Mouse (Mus musculus) brain, embryonic 14.5 days (tissue): ENCODE results near the gene Cox10. TPM values are rescaled to one million over a fixed set of nuclear protein-coding genes. Genes with fewer than 3 reads are reported as not detected.

Experiments used
- DNase-seq: peaks from one replicate; pipeline ENCODE4 v3.0.0-alpha.2; 2011; ENCODE audit warnings: low read depth
- CTCF ChIP-seq: fragments of 200-500 bp; IDR thresholded peaks from 2 replicates; pipeline ENCODE4 v1.5.1; 2012; ENCODE audit warnings: inconsistent platforms, mild to moderate bottlenecking, moderate library complexity, borderline replicate concordance; ENCODE audit not compliant: insufficient read depth, insufficient read length; ENCODE audit errors: extremely low read depth
- POLR2A ChIP-seq: fragments of 200-500 bp; IDR thresholded peaks from 2 replicates; pipeline ENCODE4 v1.6.1; 2012; ENCODE audit warnings: mild to moderate bottlenecking, inconsistent platforms, borderline replicate concordance; ENCODE audit not compliant: poor library complexity, insufficient read depth, insufficient read length, severe bottlenecking; ENCODE audit errors: extremely low read depth
- polyA plus RNA-seq: library from polyadenylated mRNA; depleted of rRNA; stranded (reverse); fragments of >200 nt; gene quantifications from 2 replicates; pipeline ENCODE4 v1.2.3, GENCODE M21; 2012

The Cox10 gene
- polyA plus RNA-seq, 1 experiment: 16.8 TPM

DNA sequence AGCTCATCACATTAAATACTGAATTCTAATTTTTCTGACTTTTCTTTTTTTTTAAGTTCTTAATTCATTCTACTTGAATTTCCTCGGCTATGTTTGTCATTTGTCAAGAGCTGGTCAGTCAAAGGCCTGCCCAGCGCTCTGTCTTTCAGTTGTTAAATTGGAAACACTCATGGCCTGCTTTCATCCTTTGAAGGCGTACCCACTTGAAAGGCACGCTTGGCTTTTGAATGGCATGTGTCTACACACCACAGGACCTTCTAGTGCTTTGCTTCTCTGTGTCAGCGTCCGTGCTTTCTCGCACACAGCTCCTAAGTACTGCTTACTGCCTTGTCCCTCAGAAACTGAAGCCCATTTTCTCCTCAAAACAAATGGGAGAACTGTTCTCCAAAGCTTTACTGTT is 38.0 kb downstream of the Cox10 start:
- peak; percentile 48 for DNase-seq
- TF ChIP-seq POLR2A (no peak), CTCF (no peak)

DNA sequence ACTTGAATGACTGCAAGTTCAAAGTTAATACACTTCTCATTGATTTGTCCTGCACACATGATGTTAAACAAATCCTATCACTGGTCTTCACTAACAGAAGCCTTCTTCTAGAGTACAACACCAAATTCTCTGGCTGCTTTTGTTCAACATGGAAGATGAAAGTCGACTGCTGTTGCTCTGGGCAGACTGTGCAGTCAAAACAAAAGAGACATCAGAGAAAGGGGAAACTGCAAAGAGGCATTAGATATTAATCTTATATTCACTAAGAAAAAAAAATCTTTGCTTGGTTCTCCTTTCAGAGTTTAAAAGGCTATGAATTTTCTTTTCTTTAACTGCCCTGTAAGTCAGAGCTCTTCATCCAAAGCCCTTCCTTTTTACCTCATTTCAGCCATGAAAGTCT is 39.7 kb downstream of the Cox10 start:
- no peak for DNase-seq
- no peak for TF ChIP-seq CTCF
- TF ChIP-seq POLR2A: no peak

DNA sequence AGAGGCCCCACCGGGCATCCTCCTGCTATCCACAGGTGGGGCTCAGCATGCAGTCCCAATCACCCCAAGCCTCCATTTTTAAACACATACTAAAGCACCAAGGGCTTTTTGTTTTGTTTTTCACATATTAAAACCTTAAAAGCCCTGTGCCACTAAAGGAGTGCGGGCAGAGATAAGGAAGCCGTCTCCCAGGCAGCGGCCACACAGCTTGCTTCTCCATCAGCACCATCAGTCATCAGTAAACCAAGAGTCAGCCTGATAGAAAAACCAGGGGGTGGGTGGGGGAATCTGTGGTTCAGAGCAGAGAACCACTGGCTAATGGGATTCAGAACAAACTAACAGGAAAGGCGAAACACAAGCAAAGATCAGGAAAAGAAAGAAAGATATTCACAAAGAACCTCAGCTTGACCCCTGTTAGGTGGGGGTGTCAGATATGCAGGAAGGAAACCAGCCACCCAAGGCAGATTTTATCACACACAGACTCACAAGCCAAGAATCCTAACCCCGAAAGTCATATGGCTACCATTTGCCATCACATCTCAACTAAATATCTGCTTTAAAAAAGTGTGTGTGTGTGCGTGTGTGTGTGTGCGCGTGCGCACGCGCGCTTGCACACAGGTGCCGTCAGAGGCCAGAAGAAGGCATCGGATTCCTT is 41.7 kb downstream of the Cox10 start:
- DNase-seq: no peak
- TF ChIP-seq POLR2A: no peak
- no peak for TF ChIP-seq CTCF

DNA sequence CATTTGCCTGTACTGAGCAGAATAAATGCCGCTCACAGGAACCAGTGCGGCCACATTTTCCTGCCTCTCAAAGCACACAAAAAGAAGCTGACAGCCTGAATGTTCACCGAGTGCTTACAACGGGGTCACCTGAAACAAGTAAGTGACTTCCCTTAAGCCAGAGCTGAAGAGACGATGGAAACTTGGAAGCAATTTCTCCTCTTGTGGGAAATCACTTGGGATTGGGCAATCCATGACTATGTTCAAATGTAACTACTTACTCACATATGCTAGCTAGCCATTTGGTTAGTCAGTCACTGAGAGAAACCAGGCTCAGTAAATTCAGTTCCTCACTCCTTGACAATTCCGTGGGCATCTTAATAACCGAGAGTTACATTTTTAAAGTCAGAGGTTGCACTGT is 43.0 kb downstream of the Cox10 start:
- no peak for TF ChIP-seq POLR2A
- no peak for TF ChIP-seq CTCF
- DNase-seq: no peak

DNA sequence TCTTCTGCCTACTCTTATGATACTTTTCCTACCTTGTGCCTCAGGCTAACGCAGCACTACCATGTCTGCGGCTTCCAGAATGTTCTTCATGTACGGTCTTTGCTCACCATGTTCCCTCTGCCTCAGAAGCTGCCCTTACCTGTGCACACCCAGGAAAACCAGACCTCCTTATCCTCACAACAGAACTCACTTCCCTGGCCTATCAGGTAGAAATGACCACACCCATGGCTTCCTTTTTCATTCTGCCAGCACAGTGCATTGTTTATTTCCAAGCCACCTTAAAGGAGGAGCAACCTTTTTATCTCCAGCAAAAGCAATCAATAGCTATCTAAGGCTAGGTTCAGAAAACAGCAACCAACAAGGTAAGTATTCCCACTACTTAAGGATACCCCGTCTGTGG is 43.6 kb downstream of the Cox10 start:
- DNase-seq: no peak
- TF ChIP-seq POLR2A (no peak), CTCF (no peak)

DNA sequence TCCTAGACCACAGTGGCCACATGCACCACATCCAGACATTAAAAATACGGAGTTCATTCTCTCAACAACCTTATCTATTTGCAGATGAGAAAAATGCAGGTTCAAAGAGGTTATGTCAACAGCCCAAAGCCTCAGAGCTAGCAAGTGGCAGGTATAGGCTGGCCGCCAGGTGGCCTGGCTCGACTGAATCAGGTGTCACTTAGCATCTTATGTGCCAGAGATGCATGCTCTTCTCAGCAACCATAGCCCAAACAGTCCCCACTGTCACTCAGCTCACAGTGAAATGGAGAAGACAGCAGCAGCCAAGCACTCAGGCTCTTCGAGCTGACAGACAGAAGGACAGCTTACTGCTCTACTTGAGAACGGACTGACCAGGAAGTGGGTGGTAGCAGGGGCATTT is 44.6 kb downstream of the Cox10 start:
- DNase-seq: no peak
- TF ChIP-seq CTCF (no peak), POLR2A (no peak)

DNA sequence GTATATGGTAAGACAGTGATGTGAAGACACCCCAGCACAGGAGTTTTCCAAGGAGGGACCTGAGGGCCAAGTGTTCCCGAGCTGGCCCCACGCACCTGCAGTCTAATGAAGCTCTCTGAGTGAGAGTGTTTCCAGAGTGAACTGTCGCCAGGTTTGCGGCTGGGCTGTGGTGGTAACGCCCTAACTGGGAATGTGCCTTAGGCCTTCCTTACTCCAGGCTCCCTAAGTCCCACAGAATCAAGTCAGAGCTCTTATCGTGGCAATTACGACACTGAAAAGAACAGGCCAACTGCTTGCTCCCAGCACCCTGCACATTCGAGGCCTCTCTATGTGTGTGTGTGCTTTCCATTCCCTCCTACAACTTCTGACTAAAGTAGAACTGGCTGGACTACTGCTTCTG is 51.8 kb downstream of the Cox10 start:
- DNase-seq: no peak
- TF ChIP-seq CTCF (no peak), POLR2A (no peak)

DNA sequence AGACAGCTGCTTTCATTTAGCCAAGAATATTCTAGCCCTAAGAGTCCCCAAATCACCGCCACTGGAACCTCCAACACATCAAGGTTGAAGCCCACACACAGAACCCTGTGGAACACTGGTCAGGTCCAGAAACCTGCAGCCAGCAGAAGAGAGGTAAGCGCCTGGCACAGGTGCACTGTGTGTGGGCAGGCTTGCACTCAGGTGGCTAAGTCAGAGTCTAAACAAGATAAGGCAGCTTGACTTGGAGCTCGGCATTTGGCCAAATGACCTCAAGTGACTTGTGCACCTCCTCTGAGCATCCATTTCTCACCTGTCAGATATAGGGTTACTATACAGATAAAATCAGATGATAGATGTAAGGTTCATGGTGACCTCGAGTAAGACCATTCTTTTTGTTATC is 53.4 kb downstream of the Cox10 start:
- TF ChIP-seq POLR2A (no peak), CTCF (no peak)
- DNase-seq: no peak

DNA sequence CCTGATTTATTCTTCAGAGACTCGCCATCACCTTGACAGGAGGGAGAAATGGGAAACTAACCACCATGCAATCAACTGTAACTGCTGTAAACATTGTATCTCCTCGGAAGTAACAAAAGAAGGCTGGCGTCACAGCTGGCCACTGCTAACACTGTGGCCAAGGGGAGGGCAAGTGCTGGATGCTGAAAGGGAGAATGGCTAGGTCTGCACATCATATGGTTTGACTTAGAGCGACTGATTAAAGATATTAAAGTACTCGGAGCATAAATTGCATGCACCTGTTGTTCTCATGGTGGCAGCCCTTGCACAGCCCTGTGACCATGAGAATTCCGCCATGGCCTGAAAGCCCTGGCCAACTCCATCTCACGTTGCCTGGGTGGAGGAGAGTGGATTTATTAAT is 54.7 kb downstream of the Cox10 start:
- TF ChIP-seq POLR2A: no peak
- no peak for TF ChIP-seq CTCF
- no peak for DNase-seq

DNA sequence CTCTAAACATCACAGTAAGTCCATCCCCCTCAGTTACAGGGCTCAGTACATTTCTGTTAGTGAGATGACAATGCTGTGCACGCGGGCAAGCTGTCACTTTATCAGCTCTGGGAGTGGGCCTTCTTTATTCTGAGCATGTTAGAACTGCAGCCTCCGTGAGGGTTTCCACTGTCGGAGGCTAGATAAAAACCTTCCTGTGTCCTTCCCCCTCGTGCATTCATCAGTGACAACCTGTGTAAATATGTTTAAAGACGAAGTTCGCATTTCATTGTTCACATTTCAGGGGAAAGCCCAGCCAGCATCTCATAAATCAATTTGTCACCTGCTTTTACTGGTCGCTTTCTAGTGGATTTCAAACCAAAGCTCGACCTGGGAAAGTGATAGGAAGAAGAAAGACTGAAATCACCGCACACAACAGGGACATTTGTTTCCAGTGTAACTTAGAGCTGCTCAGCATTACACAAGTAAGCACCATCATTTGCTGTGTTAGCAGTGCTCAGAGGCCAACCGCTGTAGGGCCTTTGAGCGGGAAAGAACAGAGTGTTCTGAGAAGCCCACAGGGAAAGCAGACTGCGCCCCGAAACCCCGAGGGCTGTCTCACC is 55.8 kb downstream of the Cox10 start:
- peak; percentile 64 for DNase-seq
- TF ChIP-seq POLR2A (no peak), CTCF (no peak)

DNA sequence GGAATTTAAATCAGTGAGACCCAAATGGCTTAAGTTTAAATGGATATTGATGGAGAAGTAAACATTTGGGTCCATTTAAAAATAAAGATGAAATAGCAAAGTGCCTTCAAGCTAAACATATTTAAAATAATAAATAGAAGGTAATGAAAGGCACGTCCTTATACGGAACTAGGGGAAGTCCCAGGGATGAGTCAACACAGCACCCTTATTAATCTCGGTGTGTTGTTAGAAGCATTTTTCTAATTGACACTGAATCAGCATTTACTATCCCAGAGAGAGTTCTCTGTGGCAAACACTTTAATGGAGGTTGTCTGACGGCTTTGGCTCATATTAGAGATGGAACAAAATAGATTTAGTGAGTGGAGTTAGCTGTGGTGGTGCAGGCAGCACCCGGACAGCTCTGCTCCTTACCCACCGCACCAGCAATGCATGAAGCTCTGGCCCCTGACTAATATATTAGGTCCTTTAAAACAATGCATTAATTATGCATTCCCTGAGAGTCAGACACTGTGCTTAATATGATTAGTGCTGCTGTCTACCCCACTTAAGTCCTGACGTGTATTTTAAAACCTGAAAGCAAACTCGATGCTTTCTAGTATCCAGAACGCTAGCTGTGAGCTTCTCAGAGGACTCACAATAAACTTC is 56.7 kb downstream of the Cox10 start:
- DNase-seq: peak; percentile 63
- no peak for TF ChIP-seq CTCF
- no peak for TF ChIP-seq POLR2A

DNA sequence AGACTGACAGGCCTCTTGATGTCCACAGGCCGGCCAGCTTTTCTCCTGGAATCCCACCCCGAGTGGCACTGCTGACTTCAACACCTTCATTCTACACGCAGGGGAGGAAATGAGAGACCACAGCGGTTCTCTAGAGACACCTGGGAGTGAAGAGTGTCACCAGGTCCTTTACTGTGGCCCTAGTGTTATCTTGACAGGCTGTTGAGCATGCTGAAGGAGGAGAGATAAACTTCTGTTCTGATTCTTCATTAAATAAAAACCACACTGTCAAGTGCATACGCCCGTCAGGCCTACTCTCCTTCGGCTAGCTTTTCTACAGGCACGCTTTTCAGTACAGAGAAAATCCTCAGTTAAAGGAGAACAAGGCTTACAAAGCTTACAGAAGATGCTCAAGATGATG is 60.0 kb downstream of the Cox10 start:
- no peak for TF ChIP-seq POLR2A
- no peak for TF ChIP-seq CTCF
- DNase-seq: no peak
